Mouse (Mus musculus) MEL (cell line): ENCODE results near the gene Thbs1. TPM values are rescaled to one million over a fixed set of nuclear protein-coding genes. Genes with fewer than 3 reads are reported as not detected.

Experiments used
- DNase-seq: peaks from one replicate; pipeline ENCODE4 v3.0.0; 2011; ENCODE audit warnings: low read depth, low spot score
- H3K27ac ChIP-seq: 2 replicates; pipeline ENCODE4 v1.5.1; 2012; ENCODE audit warnings: low read depth, mild to moderate bottlenecking, control low read depth, low read length, moderate library complexity; ENCODE audit not compliant: control insufficient read depth
- H3K27me3 ChIP-seq, 2 experiments: fragments of 150-350 bp in 1 of 2; sonication (generic) in 1 of 2; 2 replicates each; pipeline ENCODE4 v1.6.1; 2012; ENCODE audit warnings: low read length in 2 of 2, mild to moderate bottlenecking in 2 of 2, improper control_type of control experiment in 1 of 2, moderate library complexity in 1 of 2; ENCODE audit not compliant: insufficient read depth in 2 of 2, control insufficient read depth in 1 of 2
- H3K36me3 ChIP-seq, 2 experiments: 2 replicates each; pipeline ENCODE4 v1.6.1; 2012 to 2014; ENCODE audit warnings: low read length in 2 of 2, improper control_type of control experiment in 1 of 2, inconsistent platforms in 1 of 2, mild to moderate bottlenecking in 1 of 2; ENCODE audit not compliant: insufficient read depth in 2 of 2, control insufficient read depth in 1 of 2
- H3K4me1 ChIP-seq, 2 experiments: fragments of 150-350 bp in 1 of 2; sonication (generic) in 1 of 2; 2 replicates each; pipeline ENCODE4 v1.6.1; 2012; ENCODE audit warnings: low read length in 2 of 2, improper control_type of control experiment in 1 of 2, mild to moderate bottlenecking in 1 of 2; ENCODE audit not compliant: insufficient read depth in 2 of 2, control insufficient read depth in 1 of 2
- H3K4me3 ChIP-seq, 2 experiments: fragments of 150-350 bp in 1 of 2; sonication (generic) in 1 of 2; 2 replicates each; pipeline ENCODE4 v1.5.1; 2012; ENCODE audit warnings: low read depth in 2 of 2, low read length in 2 of 2, mild to moderate bottlenecking in 2 of 2, moderate library complexity in 2 of 2, control low read depth in 1 of 2, improper control_type of control experiment in 1 of 2; ENCODE audit not compliant: control insufficient read depth in 1 of 2, insufficient read depth in 1 of 2
- H3K79me2 ChIP-seq: 2 replicates; pipeline ENCODE4 v1.6.1; 2012; ENCODE audit warnings: mild to moderate bottlenecking, low read length, moderate library complexity; ENCODE audit not compliant: control insufficient read depth, poor library complexity, insufficient read depth
- H3K9ac ChIP-seq: 2 replicates; pipeline ENCODE4 v1.6.1; 2012; ENCODE audit warnings: low read depth, mild to moderate bottlenecking, control low read depth, low read length, moderate library complexity; ENCODE audit not compliant: control insufficient read depth, poor library complexity, severe bottlenecking
- H3K9me3 ChIP-seq: fragments of 150-350 bp; sonication (generic); replicated peaks from 2 replicates; pipeline ENCODE4 v1.6.1; 2012; ENCODE audit warnings: mild to moderate bottlenecking, low read length, improper control_type of control experiment, moderate library complexity; ENCODE audit not compliant: insufficient read depth
- GABPA ChIP-seq: IDR thresholded peaks from 2 replicates; pipeline ENCODE4 v1.6.1; 2012; ENCODE audit warnings: low read depth, mild to moderate bottlenecking, inconsistent platforms, low read length, improper control_type of control experiment, moderate library complexity
- GATA1 ChIP-seq: IDR thresholded peaks from 2 replicates; pipeline ENCODE4 v1.6.1; 2011; ENCODE audit warnings: low read depth, low read length, improper control_type of control experiment
- HCFC1 ChIP-seq: IDR thresholded peaks from 2 replicates; pipeline ENCODE4 v1.6.1; 2012; ENCODE audit warnings: low read depth, mild to moderate bottlenecking, inconsistent platforms, low read length, improper control_type of control experiment, moderate library complexity
- MAX ChIP-seq: IDR thresholded peaks from 2 replicates; pipeline ENCODE4 v1.6.1; 2011; ENCODE audit warnings: low read length, improper control_type of control experiment
- MEF2A ChIP-seq: IDR thresholded peaks from 2 replicates; pipeline ENCODE4 v1.6.1; 2014; ENCODE audit warnings: low read depth, mild to moderate bottlenecking, inconsistent platforms, low read length, improper control_type of control experiment; ENCODE audit not compliant: poor library complexity, insufficient replicate concordance, severe bottlenecking; ENCODE audit errors: extremely low read depth
- MXI1 ChIP-seq: IDR thresholded peaks from 2 replicates; pipeline ENCODE4 v1.6.1; 2011; ENCODE audit warnings: mild to moderate bottlenecking, low read depth, low read length, improper control_type of control experiment
- MYB ChIP-seq: IDR thresholded peaks from 2 replicates; pipeline ENCODE4 v1.6.1; 2011; ENCODE audit warnings: mild to moderate bottlenecking, low read depth, low read length, improper control_type of control experiment
- POLR2AphosphoS5 ChIP-seq: IDR thresholded peaks from 2 replicates; pipeline ENCODE4 v1.6.1; 2012; ENCODE audit warnings: low read depth, borderline replicate concordance, mild to moderate bottlenecking, inconsistent platforms, low read length, moderate library complexity, mixed read lengths
- TAL1 ChIP-seq: IDR thresholded peaks from 2 replicates; pipeline ENCODE4 v1.6.1; 2012; ENCODE audit warnings: mild to moderate bottlenecking, inconsistent platforms, low read length, moderate library complexity, mixed read lengths
- TBP ChIP-seq: IDR thresholded peaks from 2 replicates; pipeline ENCODE4 v1.8.0; 2011; ENCODE audit warnings: low read depth, low read length, improper control_type of control experiment
- TCF12 ChIP-seq: IDR thresholded peaks from 2 replicates; pipeline ENCODE4 v1.6.1; 2014; ENCODE audit warnings: low read depth, mild to moderate bottlenecking, inconsistent platforms, low read length, improper control_type of control experiment, moderate library complexity
- ZC3H11A ChIP-seq: IDR thresholded peaks from 2 replicates; pipeline ENCODE4 v1.6.1; 2012; ENCODE audit warnings: low read depth, mild to moderate bottlenecking, inconsistent platforms, low read length, improper control_type of control experiment
- polyA plus RNA-seq, 2 experiments: library from polyadenylated mRNA; stranded (reverse) in 1 of 2; unstranded in 1 of 2; fragments of >175 nt in 1 of 2; fragments of >200 nt in 1 of 2; gene quantifications; 2 replicates each; pipeline versions ENCODE4 v1.2.1 to v1.2.4; 2012; ENCODE audit warnings: low replicate concordance in 2 of 2, low read depth in 1 of 2; ENCODE audit not compliant: insufficient read length in 2 of 2, insufficient read depth in 1 of 2, missing spikeins in 1 of 2
- total RNA-seq: library from RNA; depleted of rRNA; stranded (reverse); fragments of 300-350 nt; gene quantifications from 2 replicates; pipeline ENCODE4 v1.2.3, GENCODE M21; 2012

Thbs1 gene
- total and polyA plus RNA-seq, 3 experiments = not detected

DNA sequence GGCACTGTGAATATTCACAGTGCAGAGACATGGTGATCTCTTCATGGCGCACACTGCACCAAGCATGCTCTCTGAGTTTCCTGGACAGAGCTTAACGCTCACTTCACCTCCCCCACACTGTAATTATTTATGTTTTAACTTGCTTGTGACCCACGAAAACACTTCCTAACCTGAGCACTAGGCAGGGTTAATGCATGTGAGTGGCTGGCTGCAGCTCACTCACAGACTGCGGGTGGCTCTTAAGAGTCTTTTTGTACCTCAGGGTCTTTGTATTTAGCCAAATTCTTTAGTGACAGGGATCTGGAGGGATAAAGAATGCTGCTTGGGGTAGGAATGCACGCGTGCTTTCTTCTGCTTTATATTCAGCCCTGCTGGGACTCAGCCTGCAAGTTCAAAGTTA is 48.9 kb downstream of the Thbs1 start:
- no peaks in the 10 kb centered on the region for H3K4me1 ChIP-seq
- H3K4me3 ChIP-seq = no peak overlapping the region
- H3K9ac ChIP-seq = no peak overlapping the region
- no peak overlapping the region for H3K27ac ChIP-seq
- no peaks in the 10 kb centered on the region for H3K36me3 ChIP-seq
- H3K9me3 ChIP-seq = no peaks in the 10 kb centered on the region
- no peaks in the 10 kb centered on the region for H3K79me2 ChIP-seq
- TF ChIP-seq TCF12 (no peak), HCFC1 (no peak), POLR2AphosphoS5 (no peak), MYB (no peak), MXI1 (no peak), TAL1 (no peak)
- no peak for DNase-seq
- H3K27me3 ChIP-seq = no peaks in the 10 kb centered on the region

DNA sequence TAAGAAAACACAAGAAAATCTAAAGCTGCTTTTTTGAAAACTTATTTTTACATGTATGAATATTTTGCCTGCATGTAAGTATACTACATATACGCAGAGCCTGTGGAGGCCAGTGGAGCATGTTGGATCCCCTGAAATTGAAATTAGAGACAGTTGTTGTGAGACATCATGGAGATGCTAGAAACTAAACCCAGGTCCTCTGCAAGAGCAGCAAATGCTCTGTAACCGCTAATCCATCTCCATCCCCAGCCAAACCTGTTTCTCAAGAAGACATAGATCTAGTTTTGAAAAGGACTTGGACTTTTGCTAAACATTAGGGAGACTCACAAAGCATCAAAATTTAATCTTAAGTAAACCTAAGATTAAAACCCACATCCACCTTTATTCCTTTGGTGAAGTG is 49.3 kb downstream of the Thbs1 start:
- H3K27ac ChIP-seq = no peak overlapping the region
- H3K36me3 ChIP-seq = no peaks in the 10 kb centered on the region
- TF ChIP-seq ZC3H11A = no peak
- no peak for TF ChIP-seq HCFC1
- TF ChIP-seq GATA1 = no peak
- no peaks in the 10 kb centered on the region for H3K9me3 ChIP-seq
- no peak overlapping the region for H3K9ac ChIP-seq
- H3K4me1 ChIP-seq = no peaks in the 10 kb centered on the region
- H3K4me3 ChIP-seq = no peak overlapping the region
- DNase-seq = no peak
- H3K27me3 ChIP-seq = no peaks in the 10 kb centered on the region
- no peaks in the 10 kb centered on the region for H3K79me2 ChIP-seq

DNA sequence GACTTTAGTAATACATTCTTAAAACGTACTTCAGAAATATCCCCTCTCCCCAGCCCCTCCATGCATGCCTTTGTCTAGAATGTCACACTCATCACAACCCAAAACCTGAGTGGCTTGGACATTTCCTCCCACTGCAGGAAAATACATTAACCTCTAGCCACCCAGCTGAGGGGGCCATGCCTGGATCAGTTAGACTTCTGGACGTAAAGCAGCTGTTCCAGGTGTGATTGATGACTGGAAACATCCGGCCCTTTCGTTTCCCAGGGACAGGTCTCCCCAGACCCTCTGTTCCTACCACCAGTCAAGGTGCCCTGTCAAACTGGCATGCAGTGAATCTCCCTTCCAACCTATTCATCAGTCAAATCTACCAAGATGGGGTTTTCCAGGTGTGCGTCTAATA is 50.8 kb downstream of the Thbs1 start:
- H3K36me3 ChIP-seq = no peaks in the 10 kb centered on the region
- no peak overlapping the region for H3K9ac ChIP-seq
- TF ChIP-seq TBP (no peak), MAX (no peak), POLR2AphosphoS5 (no peak), GABPA (no peak), MEF2A (no peak)
- H3K4me1 ChIP-seq = no peaks in the 10 kb centered on the region
- no peak overlapping the region for H3K27ac ChIP-seq
- no peak for DNase-seq
- H3K27me3 ChIP-seq = no peaks in the 10 kb centered on the region
- H3K4me3 ChIP-seq = no peak overlapping the region
- H3K9me3 ChIP-seq = no peaks in the 10 kb centered on the region
- H3K79me2 ChIP-seq = no peaks in the 10 kb centered on the region
